ENCODE assay signal across 12 mouse cellular contexts in the genomic region with DNA sequence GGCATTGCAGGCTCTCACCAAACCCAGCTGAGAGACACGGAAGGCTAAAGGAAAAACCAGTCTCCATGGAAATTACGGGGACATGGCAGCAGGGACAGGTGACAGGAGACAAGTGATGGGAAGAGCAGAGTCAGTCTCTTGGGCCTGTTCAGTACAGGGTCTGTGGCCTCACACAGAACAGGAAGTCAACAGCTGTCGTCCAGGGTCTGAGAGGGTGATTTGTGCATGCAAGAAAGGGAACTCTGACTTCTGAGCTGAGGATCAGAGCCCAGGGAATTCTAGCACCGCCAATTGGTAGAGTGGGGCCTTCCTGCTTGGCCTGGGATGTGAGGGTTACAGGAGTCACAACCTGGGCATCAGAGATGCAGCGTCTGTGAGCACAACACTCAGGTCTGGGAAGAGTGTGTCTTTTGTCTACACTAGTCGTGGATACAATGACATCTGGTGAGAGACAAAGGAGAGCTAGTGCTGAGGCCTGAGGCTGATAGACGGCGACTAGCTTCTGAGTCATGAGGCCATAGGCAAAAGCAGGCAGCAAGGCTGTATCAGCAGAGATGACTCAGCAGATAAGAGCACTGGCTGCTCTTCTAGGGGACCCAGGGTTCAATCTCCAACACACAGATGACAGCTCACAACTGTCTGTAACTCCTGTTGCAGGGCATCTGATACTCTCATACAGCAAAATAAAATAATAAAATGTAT. TPM values are rescaled to one million over a fixed set of nuclear protein-coding genes. Genes with fewer than 3 reads are reported as not detected.
A peak's percentile ranks its signal among the peaks of the same experiment; 100 is the strongest.
DNase-seq lines count a peak whose midpoint lies in the region; ATAC-seq and TF ChIP-seq lines count a peak whose summit lies in the region.
"Had no signal": no experiment of that assay in that cellular context is flagged by ENCODE, and none has a peak within 500 bp of the region (broad histone marks: within the 10 kb centered on the region; RNA-seq: fewer than 3 reads in every experiment).

No protein-coding gene starts in this region.

- H3ac ChIP-seq in C2C12 (ENCODE audit: control insufficient read depth, insufficient read length, low read depth) = no peak overlapping the region

- in situ Hi-C loops in ES-E14 (cut with MboI; ENCODE audit: low sequenced_read_pairs in 2 of 2, unreplicated experiment in 2 of 2) = no loop called here

- H3K79me2 ChIP-seq in C2C12 (ENCODE audit: control insufficient read depth, insufficient read depth) = no peaks in the 10 kb centered on the region

- no peaks in the 10 kb centered on the region for H3K9me3 ChIP-seq in ES-E14 (ENCODE audit: control insufficient read depth, insufficient read depth, low read depth, low read length)
- no peaks in the 10 kb centered on the region for H3K9me3 ChIP-seq in liver, embryonic 14.5 days (ENCODE audit: control insufficient read depth, low read length)
- H3K9me3 ChIP-seq: forebrain, embryonic 12.5 days had no signal

- peaks cover 25% of the 10 kb centered on the region for H3K36me3 ChIP-seq in C2C12 (ENCODE audit: control insufficient read depth, insufficient read depth)
- peaks cover 34% of the 10 kb centered on the region for H3K36me3 ChIP-seq in ES-E14 (ENCODE audit: control insufficient read depth, insufficient read depth, low read length, poor library complexity, severe bottlenecking)
- H3K36me3 ChIP-seq in liver, embryonic 14.5 days (replicated peaks; ENCODE audit: control insufficient read depth, insufficient read depth, low read depth) = peaks cover 11% of the 10 kb centered on the region

- ATAC-seq in liver, embryonic 14.5 days (ENCODE audit: insufficient read depth) = peak; percentile 78
- ATAC-seq in monocyte, adult 5-6 weeks (replicated peaks; ENCODE audit: insufficient number of reproducible peaks, low FRiP score, low TSS enrichment, poor library complexity, severe bottlenecking) = no peak
- ATAC-seq: hindbrain, embryonic 16.5 days had no signal

- peak overlapping the region; percentile 18; the same call in 1 of the 2 replicates for H3K4me2 ChIP-seq in liver, embryonic 14.5 days (ENCODE audit: low read depth)
- H3K4me2 ChIP-seq: forebrain, embryonic 12.5 days had no signal

- WGBS in liver, embryonic 14.5 days (ENCODE audit: insufficient replicate concordance) = 27% methylated on average over 8 of the region's 8 CpGs

- peaks cover 0 to 18% of the 10 kb centered on the region in 2 experiments; a peak in 2 of 4 replicates for H3K4me1 ChIP-seq in ES-E14 (ENCODE audit: control insufficient read depth in 2 of 2, insufficient read depth in 2 of 2, low read length in 2 of 2, poor library complexity in 1 of 2)
- H3K4me1 ChIP-seq in liver, embryonic 14.5 days (replicated peaks; ENCODE audit: control insufficient read depth in 2 of 2, insufficient read depth in 2 of 2, low read length in 1 of 2) = peaks cover 9 to 13% of the 10 kb centered on the region in 2 experiments
- H3K4me1 ChIP-seq: forebrain, embryonic 12.5 days had no signal

- peak overlapping the region; percentile 38 for H3K27ac ChIP-seq in ES-E14 (ENCODE audit: insufficient read depth, low read depth, low read length, poor library complexity, severe bottlenecking)
- peak overlapping the region; percentile 52 for H3K27ac ChIP-seq in liver, embryonic 14.5 days
- H3K27ac ChIP-seq: forebrain, embryonic 12.5 days had no signal

- no peaks in the 10 kb centered on the region for H3K27me3 ChIP-seq in C2C12 (ENCODE audit: control insufficient read depth, insufficient read depth, insufficient read length)
- H3K27me3 ChIP-seq in liver, embryonic 14.5 days (ENCODE audit: control insufficient read depth, insufficient read depth, low read length) = no peaks in the 10 kb centered on the region
- H3K27me3 ChIP-seq: forebrain, embryonic 12.5 days had no signal

- TF ChIP-seq EP300 in liver, embryonic 14.5 days (IDR thresholded peaks at IDR 0.05; ENCODE audit: low read depth) = peak; percentile 12; the same call in 1 of the 2 replicates

- TF ChIP-seq CTCF in C2C12 (IDR thresholded peaks at IDR 0.05; ENCODE audit: control insufficient read depth, insufficient read depth, insufficient read length) = no peak
- no peak for TF ChIP-seq CTCF in liver, embryonic 14.5 days (IDR thresholded peaks at IDR 0.05; ENCODE audit: low read depth)

- no peak overlapping the region for H3K4me3 ChIP-seq in C2C12 (ENCODE audit: insufficient read depth, poor library complexity, severe bottlenecking)
- no peak overlapping the region for H3K4me3 ChIP-seq in ES-E14 (ENCODE audit: insufficient read depth in 1 of 2, low read depth in 1 of 2, low read length in 2 of 2, poor library complexity in 1 of 2, severe bottlenecking in 1 of 2)
- H3K4me3 ChIP-seq in liver, embryonic 14.5 days (ENCODE audit: insufficient read depth in 1 of 2, low read depth in 2 of 2, low read length in 2 of 2) = no peak overlapping the region
- H3K4me3 ChIP-seq: forebrain, embryonic 12.5 days had no signal

- no peak overlapping the region for H3K9ac ChIP-seq in ES-E14 (ENCODE audit: insufficient read depth, low read depth, low read length, poor library complexity, severe bottlenecking)
- peak overlapping the region; percentile 34; the same call in 1 of the 2 replicates for H3K9ac ChIP-seq in liver, embryonic 14.5 days (replicated peaks)
- H3K9ac ChIP-seq: forebrain, embryonic 12.5 days had no signal

- peak; percentile 30 for DNase-seq in ES-E14 (ENCODE audit: low read depth, low spot score)
- peak; percentile 54 for DNase-seq in c-Kit-positive CD71-positive TER-119-negative erythroid progenitor cells, embryonic 14.5 days (ENCODE audit: low read depth)
- DNase-seq in liver, embryonic 14.5 days (ENCODE audit: low read depth in 3 of 3, low spot score in 3 of 3) = peak; percentile 38 to 45 (median 41)
- no peak for DNase-seq in gastrocnemius, postnatal 10 days
- no peak for DNase-seq in urinary bladder, adult 18-20 months (ENCODE audit: low spot score in 2 of 2)
- DNase-seq: lung, postnatal 10 days had no signal

- H3K79me3 ChIP-seq in C2C12 (ENCODE audit: low read depth) = no peaks in the 10 kb centered on the region

TF ChIP-seq in C2C12, 6 proteins besides CTCF, POLR2A, EP300 and RAD21:
- TF ChIP-seq MYOD1 (IDR thresholded peaks at IDR 0.05; ENCODE audit: control insufficient read depth, insufficient read length, low read depth) (peak; percentile 2), MYOG (IDR thresholded peaks at IDR 0.05; ENCODE audit: control insufficient read depth, extremely low read depth, insufficient read length) (no peak), USF1 (IDR thresholded peaks at IDR 0.05; ENCODE audit: low read depth) (no peak), MAX (IDR thresholded peaks at IDR 0.05) (no peak), CEBPB (IDR thresholded peaks at IDR 0.05; ENCODE audit: low read depth) (no peak), FOSL1 (IDR thresholded peaks at IDR 0.05; ENCODE audit: insufficient read depth, low read length, poor library complexity, severe bottlenecking) (no peak)

TF ChIP-seq in ES-E14, 5 proteins besides CTCF, POLR2A, EP300 and RAD21:
- TF ChIP-seq MAFK (IDR thresholded peaks at IDR 0.05; ENCODE audit: insufficient read depth, low read depth, low read length) (peak; percentile 97), ZNF384 (IDR thresholded peaks at IDR 0.05; ENCODE audit: low read depth, low read length) (no peak)
TF ChIP-seq in ES-E14: peak in this region for 1.

RNA-seq across cellular contexts. Expression of a gene that starts 21.7 kb away (rescaled TPM):
- not detected for polyA plus RNA-seq in C2C12 (2012; fragmentation: generic; extraction: Trizol)
- total RNA-seq in ES-E14 (2012; rRNA removed) = 0.11 TPM in 1 of 2 replicates, not detected in the other
- 1.1 and 1.4 TPM in 2 replicates for polyA plus RNA-seq in liver, embryonic 14.5 days (2012; rRNA removed)
- 0.50 and 0.59 TPM in 2 replicates for polyA plus RNA-seq in liver, embryonic 14.5 days (2014; fragmentation: Nextera tagmentation; extraction: Ambion mirVana)
- not detected in 3 replicates for total RNA-seq in monocyte, adult 5-6 weeks (2017)
- 10 to 100 TPM; 10.6 to 11.4 TPM for total RNA-seq in gastrocnemius, postnatal 10 days (2021)
- total RNA-seq: left cerebral cortex, postnatal 25 days had no signal
- polyA plus RNA-seq: cortical plate, adult 2 months; forebrain, embryonic 12.5 days; hindbrain, embryonic 16.5 days had no signal

RNA-seq across cellular contexts. Expression of a gene that starts 55.5 kb away (rescaled TPM):
- polyA plus RNA-seq in C2C12 (2012; fragmentation: generic; extraction: Trizol) = 29.0 TPM
- total RNA-seq in ES-E14 (2012; rRNA removed) = 71.7 and 82.7 TPM in 2 replicates
- 16.7 and 22.1 TPM in 2 replicates for polyA plus RNA-seq in liver, embryonic 14.5 days (2012; rRNA removed)
- polyA plus RNA-seq in liver, embryonic 14.5 days (2014; fragmentation: Nextera tagmentation; extraction: Ambion mirVana) = 27.1 and 27.2 TPM in 2 replicates
- total RNA-seq in monocyte, adult 5-6 weeks (2017) = 52.8 to 83.9 TPM (median 66.9 TPM) in 3 replicates
- total RNA-seq in gastrocnemius, postnatal 10 days (2021) = 10 to 100 TPM; 23.9 to 33.3 TPM

Comparison
In these comparisons a context has a peak if more than half of its experiments do, and no peak if none do; other contexts are left out.
1. DNase-seq: peak in ES-E14 (single experiment), c-Kit-positive CD71-positive TER-119-negative erythroid progenitor cells, embryonic 14.5 days (single experiment) and liver, embryonic 14.5 days (3 of 3); none in gastrocnemius, postnatal 10 days (single experiment) and urinary bladder, adult 18-20 months (0 of 2).
2. RNA of a gene that starts 21.7 kb away (total RNA-seq): 10.6 to 11.4 TPM in gastrocnemius, postnatal 10 days; 0.11 TPM in ES-E14 and not detected in monocyte, adult 5-6 weeks; every median in the first group is over 10 times any median in the second.